Mouse (Mus musculus) thymus, adult 2 months (tissue): ENCODE results near the gene Anks1b.

ENCODE experiments used
- CTCF ChIP-seq: fragments of 200-500 bp; IDR thresholded peaks from 2 replicates; pipeline ENCODE4 v1.5.1; 2012; ENCODE audit warnings: mild to moderate bottlenecking, control low read depth, low read length, moderate library complexity, borderline replicate concordance; ENCODE audit not compliant: control insufficient read depth, poor library complexity, insufficient read depth; ENCODE audit errors: extremely low read depth
- POLR2A ChIP-seq: fragments of 200-500 bp; IDR thresholded peaks from 2 replicates; pipeline ENCODE4 v1.6.1; 2012; ENCODE audit warnings: mild to moderate bottlenecking, low read length, control low read depth, moderate library complexity; ENCODE audit not compliant: control insufficient read depth, poor library complexity, insufficient read depth; ENCODE audit errors: extremely low read depth

DNA sequence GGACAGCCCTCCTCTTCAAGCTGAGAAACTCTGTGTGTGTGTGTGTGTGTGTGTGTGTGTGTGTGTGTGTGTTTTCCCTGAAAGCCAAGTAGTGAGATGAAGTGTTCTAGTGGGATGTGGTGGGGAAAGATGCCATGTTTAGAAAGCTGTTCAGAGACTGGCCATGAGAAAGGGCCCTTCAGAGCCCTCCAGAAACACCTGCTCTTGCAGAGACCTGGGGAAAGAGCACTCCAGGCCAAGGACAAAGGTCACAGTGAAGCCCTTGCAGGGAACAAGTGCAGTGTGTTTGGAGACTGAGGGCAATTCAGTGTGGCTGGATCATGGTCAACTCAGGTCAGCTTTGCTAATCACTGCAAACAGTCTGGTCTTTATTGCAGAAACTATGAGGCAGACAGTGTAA lies 961.9 kb downstream of the Anks1b start:
- no peak for TF ChIP-seq POLR2A
- TF ChIP-seq CTCF, result no peak
